Mouse (Mus musculus): Measurements from ENCODE around the gene Vangl2. TPM values are rescaled to one million over a fixed set of nuclear protein-coding genes. Genes with fewer than 3 reads are reported as not detected.

The Vangl2 gene
- polyA plus RNA-seq, 1 experiment from 2014 or later: 14.1 TPM

DNA sequence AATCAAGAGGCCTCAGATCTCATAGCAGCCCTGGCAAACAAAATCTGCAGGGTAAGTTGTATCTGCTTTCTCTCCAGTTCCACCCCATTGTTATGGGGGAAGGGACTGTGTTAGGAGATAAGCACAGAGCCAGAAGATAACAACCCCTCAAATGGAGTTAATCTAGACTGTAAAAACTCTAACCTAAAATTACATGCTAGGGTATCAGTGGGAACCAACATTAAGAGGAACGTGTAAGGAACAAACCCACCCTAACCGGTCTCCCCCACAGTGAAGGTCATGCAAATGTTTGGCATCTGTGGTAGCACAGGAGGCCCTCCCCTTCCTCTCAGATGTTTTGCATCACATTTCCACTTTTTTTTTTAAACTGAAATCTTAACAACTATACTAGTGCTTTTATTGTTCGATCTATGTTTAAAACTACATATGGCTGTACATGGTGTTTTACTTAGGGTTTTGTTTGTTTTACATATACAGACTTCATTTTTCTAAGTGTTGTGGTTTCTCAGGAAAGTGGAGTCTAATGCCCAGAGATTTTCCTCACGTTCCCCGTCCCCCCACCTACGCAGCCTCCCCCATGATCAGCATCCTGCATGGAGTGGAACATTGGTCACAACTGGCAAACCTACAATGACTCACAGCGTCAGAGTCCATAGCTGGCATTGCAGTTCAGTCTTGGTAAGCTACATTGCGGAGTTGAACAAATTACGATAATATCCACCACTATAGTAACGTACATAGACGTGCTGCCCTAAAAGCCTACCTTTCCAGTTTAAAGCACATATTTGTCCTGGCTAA is 33.1 kb downstream of the Vangl2 start:
- Histone ChIP-seq H3K27me3 (no peaks in the 10 kb centered on the region), H3K4me2 (no peak overlapping the region), H3K4me3 (no peak overlapping the region), H3K36me3 (no peaks in the 10 kb centered on the region), H3K9me3 (no peaks in the 10 kb centered on the region), H3K9ac (no peak overlapping the region), H3K4me1 (no peaks in the 10 kb centered on the region), H3K27ac (no peak overlapping the region)
- WGBS: 68% methylated on average over 11 of the region's 11 CpGs
- ATAC-seq (ENCODE audit: borderline replicate concordance, extremely low read depth, low FRiP score, low TSS enrichment): no peak

DNA sequence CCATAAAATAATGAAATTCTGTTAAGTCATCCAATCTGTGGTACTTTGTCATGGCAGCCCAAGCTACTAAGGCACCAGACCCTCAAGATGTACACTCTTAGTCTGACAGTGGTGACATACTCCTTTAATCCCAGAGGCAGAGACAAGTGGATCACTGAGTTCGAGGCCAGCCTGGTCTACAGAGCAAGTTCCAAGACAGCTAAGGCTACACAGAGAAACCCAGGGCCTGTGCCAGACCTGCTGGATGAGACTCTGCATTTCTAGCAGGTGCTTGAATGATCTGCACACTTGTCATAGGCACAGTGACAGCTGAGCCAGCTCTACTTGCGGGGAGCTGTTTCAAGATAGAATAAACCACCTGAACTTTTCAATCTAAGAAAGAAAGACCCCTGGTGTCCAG is 33.7 kb downstream of the Vangl2 start:
- Histone ChIP-seq H3K4me2 (no peak overlapping the region), H3K9me3 (no peaks in the 10 kb centered on the region), H3K36me3 (no peaks in the 10 kb centered on the region), H3K4me3 (no peak overlapping the region), H3K27ac (no peak overlapping the region), H3K9ac (no peak overlapping the region), H3K4me1 (no peaks in the 10 kb centered on the region), H3K27me3 (no peaks in the 10 kb centered on the region)
- ATAC-seq (ENCODE audit: borderline replicate concordance, extremely low read depth, low FRiP score, low TSS enrichment): no peak
- WGBS: 81% methylated on average over 2 of the region's 2 CpGs

DNA sequence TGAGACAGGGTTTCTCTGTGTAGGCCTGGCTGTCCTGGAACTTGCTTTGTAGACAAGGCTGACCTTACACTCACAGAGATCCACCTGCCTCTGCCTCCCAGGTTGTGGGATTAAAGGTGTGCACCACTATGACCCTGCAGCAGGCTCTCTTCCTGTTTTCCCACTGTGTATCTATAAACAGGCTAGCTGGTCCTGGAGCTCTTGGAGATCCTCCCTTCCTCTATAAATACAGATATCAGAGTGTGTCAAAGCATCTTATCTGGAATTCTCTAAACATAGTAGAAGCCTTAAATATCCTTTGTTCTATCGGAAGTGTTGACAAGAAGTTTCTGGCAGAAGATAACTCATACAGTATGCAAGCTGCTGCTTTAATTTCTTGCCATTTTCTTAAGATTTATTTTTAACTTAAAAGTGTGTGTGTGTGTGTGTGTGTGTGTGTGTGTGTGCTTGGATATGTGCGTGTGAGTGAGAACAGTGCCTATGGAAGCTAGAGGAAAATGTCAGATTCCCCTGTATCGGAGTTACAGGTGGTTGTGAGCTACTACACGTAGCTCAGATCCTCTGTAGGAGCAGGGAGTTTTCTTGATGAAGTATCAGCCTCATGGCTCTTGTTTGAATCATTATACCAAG is 35.2 kb downstream of the Vangl2 start:
- no peak overlapping the region for H3K4me3 ChIP-seq
- H3K36me3 ChIP-seq: no peaks in the 10 kb centered on the region
- no peaks in the 10 kb centered on the region for H3K9me3 ChIP-seq
- H3K4me1 ChIP-seq: no peaks in the 10 kb centered on the region
- ATAC-seq (ENCODE audit: borderline replicate concordance, extremely low read depth, low FRiP score, low TSS enrichment): no peak
- H3K4me2 ChIP-seq: no peak overlapping the region
- H3K27ac ChIP-seq: no peak overlapping the region
- H3K27me3 ChIP-seq: no peaks in the 10 kb centered on the region
- H3K9ac ChIP-seq: no peak overlapping the region
- 38% methylated on average over 4 of the region's 4 CpGs for WGBS

DNA sequence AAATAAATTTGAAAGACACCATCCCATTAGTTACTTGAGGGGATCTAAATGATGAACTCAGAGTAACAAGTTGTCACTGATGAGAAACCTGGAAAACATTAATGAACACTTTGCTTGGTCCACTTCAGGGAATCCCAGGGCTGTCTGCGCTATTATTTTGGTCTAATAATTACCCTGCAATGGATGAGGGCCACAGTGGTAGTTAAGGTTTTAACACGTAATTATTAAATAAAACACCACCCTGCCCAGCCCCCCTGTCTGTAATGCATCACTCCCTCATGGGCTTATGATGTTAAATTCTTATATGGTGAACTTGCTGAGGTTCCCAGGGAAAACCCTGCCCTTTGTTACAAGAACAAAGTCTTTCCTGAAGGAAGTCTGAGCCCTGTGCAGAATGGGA is 36.4 kb downstream of the Vangl2 start:
- no peak overlapping the region for H3K9ac ChIP-seq
- no peak overlapping the region for H3K4me2 ChIP-seq
- ATAC-seq (ENCODE audit: borderline replicate concordance, extremely low read depth, low FRiP score, low TSS enrichment): no peak
- no peak overlapping the region for H3K27ac ChIP-seq
- no peaks in the 10 kb centered on the region for H3K4me1 ChIP-seq
- H3K9me3 ChIP-seq: no peaks in the 10 kb centered on the region
- no peak overlapping the region for H3K4me3 ChIP-seq
- H3K27me3 ChIP-seq: no peaks in the 10 kb centered on the region
- WGBS: 78% methylated on average over 2 of the region's 2 CpGs
- no peaks in the 10 kb centered on the region for H3K36me3 ChIP-seq

- Histone ChIP-seq H3K27ac (no peak overlapping the region), H3K27me3 (no peaks in the 10 kb centered on the region), H3K4me3 (no peak overlapping the region), H3K4me2 (no peak overlapping the region), H3K4me1 (no peaks in the 10 kb centered on the region), H3K9me3 (no peaks in the 10 kb centered on the region), H3K9ac (no peak overlapping the region), H3K36me3 (no peaks in the 10 kb centered on the region)
- no peak for ATAC-seq (ENCODE audit: borderline replicate concordance, extremely low read depth, low FRiP score, low TSS enrichment)
- WGBS: 94% methylated on average over 1 of the region's 1 CpGs
These were observed 44.1 kb downstream of the Vangl2 start for GRCm38 (mm10) chr1:171984121-171984520.

GRCm38 (mm10) chr1:171983372-171984001 is 44.8 kb downstream of the Vangl2 start:
- ATAC-seq (ENCODE audit: borderline replicate concordance, extremely low read depth, low FRiP score, low TSS enrichment): no peak
- H3K36me3 ChIP-seq: no peaks in the 10 kb centered on the region
- no peak overlapping the region for H3K4me3 ChIP-seq
- no peak overlapping the region for H3K9ac ChIP-seq
- H3K4me1 ChIP-seq: no peaks in the 10 kb centered on the region
- WGBS: 64% methylated on average over 3 of the region's 3 CpGs
- H3K4me2 ChIP-seq: no peak overlapping the region
- H3K27ac ChIP-seq: no peak overlapping the region
- H3K9me3 ChIP-seq: no peaks in the 10 kb centered on the region
- H3K27me3 ChIP-seq: no peaks in the 10 kb centered on the region

- Histone ChIP-seq H3K9me3 (no peaks in the 10 kb centered on the region), H3K4me3 (no peak overlapping the region), H3K36me3 (no peaks in the 10 kb centered on the region), H3K9ac (no peak overlapping the region), H3K27ac (no peak overlapping the region), H3K4me2 (no peak overlapping the region), H3K4me1 (no peaks in the 10 kb centered on the region), H3K27me3 (no peaks in the 10 kb centered on the region)
- ATAC-seq (ENCODE audit: borderline replicate concordance, extremely low read depth, low FRiP score, low TSS enrichment): no peak
- WGBS: 65% methylated on average over 4 of the region's 4 CpGs
These were observed 45.5 kb downstream of the Vangl2 start for GRCm38 (mm10) chr1:171982740-171983139.

GRCm38 (mm10) chr1:171982170-171982569 is 46.1 kb downstream of the Vangl2 start:
- H3K9ac ChIP-seq: no peak overlapping the region
- H3K4me3 ChIP-seq: no peak overlapping the region
- H3K27ac ChIP-seq: no peak overlapping the region
- H3K27me3 ChIP-seq: no peaks in the 10 kb centered on the region
- no peaks in the 10 kb centered on the region for H3K36me3 ChIP-seq
- 71% methylated on average over 5 of the region's 5 CpGs for WGBS
- H3K4me1 ChIP-seq: no peaks in the 10 kb centered on the region
- ATAC-seq (ENCODE audit: borderline replicate concordance, extremely low read depth, low FRiP score, low TSS enrichment): no peak
- no peak overlapping the region for H3K4me2 ChIP-seq
- H3K9me3 ChIP-seq: no peaks in the 10 kb centered on the region

- no peaks in the 10 kb centered on the region for H3K36me3 ChIP-seq
- no peaks in the 10 kb centered on the region for H3K27me3 ChIP-seq
- H3K27ac ChIP-seq: no peak overlapping the region
- no peaks in the 10 kb centered on the region for H3K9me3 ChIP-seq
- WGBS: 89% methylated on average over 13 of the region's 13 CpGs
- H3K9ac ChIP-seq: no peak overlapping the region
- no peaks in the 10 kb centered on the region for H3K4me1 ChIP-seq
- no peak for ATAC-seq (ENCODE audit: borderline replicate concordance, extremely low read depth, low FRiP score, low TSS enrichment)
- no peak overlapping the region for H3K4me2 ChIP-seq
- H3K4me3 ChIP-seq: no peak overlapping the region
These were observed 48.1 kb downstream of the Vangl2 start for GRCm38 (mm10) chr1:171979969-171980730.

DNA sequence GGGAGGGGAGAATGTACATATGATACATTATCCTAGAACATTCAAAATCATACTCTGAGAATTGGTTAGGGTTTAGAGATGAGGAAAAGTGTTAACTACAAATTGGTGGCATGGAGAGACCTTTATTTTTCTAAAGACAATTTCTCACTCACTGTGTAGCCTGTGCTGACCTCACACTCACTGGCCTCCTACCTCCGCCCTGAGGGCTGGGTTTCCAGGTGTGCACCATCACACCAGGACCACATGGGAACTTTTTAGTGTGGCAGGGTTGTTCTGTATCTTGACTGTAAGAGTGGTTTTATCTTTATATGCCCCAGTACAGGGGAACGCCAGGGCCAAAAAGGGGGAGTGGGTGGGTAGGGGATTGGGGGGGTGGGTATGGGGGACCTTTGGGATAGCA is 50.4 kb downstream of the Vangl2 start:
- Histone ChIP-seq H3K4me1 (no peaks in the 10 kb centered on the region), H3K27ac (no peak overlapping the region), H3K27me3 (no peaks in the 10 kb centered on the region), H3K9ac (no peak overlapping the region), H3K36me3 (no peaks in the 10 kb centered on the region), H3K4me2 (no peak overlapping the region), H3K4me3 (no peak overlapping the region), H3K9me3 (no peaks in the 10 kb centered on the region)
- 88% methylated on average over 2 of the region's 2 CpGs for WGBS
- no peak for ATAC-seq (ENCODE audit: borderline replicate concordance, extremely low read depth, low FRiP score, low TSS enrichment)

DNA sequence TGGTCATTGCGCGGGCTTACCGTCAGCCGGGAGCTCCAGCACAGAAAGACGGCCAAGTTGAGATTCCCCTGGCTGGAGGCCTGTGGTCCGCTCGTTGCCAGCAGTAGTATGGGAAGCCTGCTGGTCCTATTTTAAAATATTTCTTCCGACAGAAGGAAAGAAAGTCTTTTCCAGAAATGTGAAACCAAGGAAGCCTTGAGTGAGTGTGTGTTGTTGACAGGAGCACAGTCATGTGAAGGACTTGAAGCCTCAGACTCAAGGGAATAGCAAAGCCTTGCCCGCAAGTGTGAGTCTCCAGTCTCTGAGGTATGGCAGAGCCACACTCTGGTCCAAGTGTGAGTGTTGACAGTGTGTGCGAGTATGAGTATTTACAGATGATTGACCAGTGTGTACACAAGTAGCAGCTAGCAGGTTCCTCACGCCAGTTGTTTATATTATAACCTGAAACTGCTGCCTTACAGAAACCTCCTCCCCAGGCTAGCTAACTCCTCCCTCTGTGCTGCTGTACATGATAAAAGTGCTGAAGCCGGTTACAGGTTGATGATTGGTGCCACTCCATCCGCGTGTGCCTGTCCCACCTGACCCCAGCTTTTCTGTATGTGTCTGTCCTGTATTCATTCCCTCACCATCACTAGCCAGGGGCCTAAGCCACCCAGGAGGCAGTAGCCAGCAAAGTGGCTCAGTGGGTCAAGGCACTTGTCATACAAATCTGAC is 51.3 kb downstream of the Vangl2 start:
- H3K4me1 ChIP-seq: no peaks in the 10 kb centered on the region
- H3K9ac ChIP-seq: no peak overlapping the region
- no peak overlapping the region for H3K27ac ChIP-seq
- H3K4me2 ChIP-seq: no peak overlapping the region
- no peaks in the 10 kb centered on the region for H3K9me3 ChIP-seq
- H3K27me3 ChIP-seq: no peaks in the 10 kb centered on the region
- no peak overlapping the region for H3K4me3 ChIP-seq
- ATAC-seq (ENCODE audit: borderline replicate concordance, extremely low read depth, low FRiP score, low TSS enrichment): no peak
- whole genome bisulfite sequencing: 72% methylated on average over 14 of the region's 14 CpGs
- H3K36me3 ChIP-seq: no peaks in the 10 kb centered on the region
